Mouse (Mus musculus) olfactory bulb, adult 2 months (tissue): ENCODE results near the gene Opn1sw.

Experiments
- CTCF ChIP-seq: fragments of 200-500 bp; IDR thresholded peaks from 2 replicates; pipeline ENCODE4 v1.5.1; 2012; ENCODE audit warnings: low read depth, mild to moderate bottlenecking, low read length, moderate library complexity; ENCODE audit not compliant: insufficient read depth
- POLR2A ChIP-seq: fragments of 200-500 bp; IDR thresholded peaks from 2 replicates; pipeline ENCODE4 v1.6.1; 2012; ENCODE audit warnings: mild to moderate bottlenecking, low read depth, low read length, moderate library complexity; ENCODE audit not compliant: insufficient read depth

GRCm38 (mm10) chr6:29388052-29388518, at the start of gene Opn1sw:
- TF ChIP-seq CTCF = no peak
- no peak for TF ChIP-seq POLR2A
